Mouse (Mus musculus): Measurements from ENCODE around the gene Tsnaxip1.

The Tsnaxip1 gene

DNA sequence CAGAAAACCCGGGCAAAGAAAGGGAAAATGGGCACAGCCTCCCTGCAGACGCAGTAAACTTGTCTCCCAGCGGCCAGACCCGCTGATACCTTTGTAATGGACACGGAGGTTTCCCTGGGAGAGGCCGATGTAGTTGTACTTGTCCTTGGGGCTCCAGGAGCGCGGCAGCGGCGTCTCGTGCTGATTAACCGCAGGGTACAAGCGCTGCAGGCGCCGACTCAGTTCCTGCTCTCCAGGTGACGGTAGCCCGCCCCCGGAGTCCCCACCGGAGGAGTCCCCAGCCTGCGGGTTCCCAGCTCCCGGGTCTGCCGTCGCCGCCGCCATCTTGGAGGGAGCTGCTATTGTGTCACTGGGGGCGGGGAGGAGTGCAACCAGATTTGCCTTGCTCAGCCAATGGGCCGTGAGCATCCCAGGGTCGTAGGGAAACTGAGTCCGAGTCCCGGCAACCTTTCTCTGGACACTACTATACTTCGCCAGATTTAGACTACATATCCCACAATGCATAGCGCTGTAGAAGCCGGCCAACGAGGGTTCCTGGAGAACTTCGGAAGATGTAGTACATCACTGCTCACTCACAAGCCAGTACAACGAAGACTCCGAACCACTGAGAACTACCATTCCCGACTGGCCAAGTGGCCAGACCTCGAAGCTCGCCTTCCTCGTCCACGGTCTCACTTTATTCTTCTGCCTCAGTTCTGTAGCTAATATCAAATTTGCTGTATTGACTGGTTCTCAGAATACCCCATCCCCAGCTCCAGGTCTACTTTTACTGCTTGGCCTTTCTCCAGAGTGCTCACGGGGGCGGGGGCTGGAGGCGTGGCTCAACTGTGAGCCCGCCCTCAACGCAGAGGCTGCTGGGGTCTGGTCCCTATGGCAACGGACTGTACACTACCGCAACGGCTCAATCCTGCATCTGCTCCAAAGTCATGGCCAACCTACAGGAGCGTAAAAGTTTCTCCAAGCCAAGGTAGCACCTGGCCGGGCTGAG is at the start of gene Tsnaxip1, which contains the start of gene Ranbp10:
Tsnaxip1 (plus strand) TSS at position 871 of the 988 bp plus-strand sequence.
Ranbp10 (minus strand) TSS at position 490 of the 988 bp plus-strand sequence.
- peak; percentile 96 to 99 for DNase-seq (ENCODE audit: low spot score in 2 of 2)

DNA sequence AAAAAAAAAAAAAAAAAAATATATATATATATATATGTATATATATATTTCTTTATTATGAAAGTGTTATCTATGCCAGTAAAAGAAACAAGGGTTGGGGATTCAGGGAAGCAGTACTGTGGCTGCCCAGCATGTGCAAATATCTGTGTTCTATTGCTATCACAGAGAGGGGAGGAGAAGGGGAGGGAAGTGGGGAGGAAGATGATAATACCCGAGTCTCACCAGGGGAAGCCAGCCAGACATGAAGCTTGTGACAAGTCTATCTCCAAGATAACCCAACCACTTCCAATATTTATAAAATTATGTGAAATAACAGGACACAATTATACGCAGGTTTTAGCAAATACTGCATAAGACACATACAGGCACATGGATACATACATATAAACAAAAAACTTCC is 49.7 kb upstream of the Tsnaxip1 start:
- DNase-seq (ENCODE audit: low spot score in 2 of 2) = no peak

DNA sequence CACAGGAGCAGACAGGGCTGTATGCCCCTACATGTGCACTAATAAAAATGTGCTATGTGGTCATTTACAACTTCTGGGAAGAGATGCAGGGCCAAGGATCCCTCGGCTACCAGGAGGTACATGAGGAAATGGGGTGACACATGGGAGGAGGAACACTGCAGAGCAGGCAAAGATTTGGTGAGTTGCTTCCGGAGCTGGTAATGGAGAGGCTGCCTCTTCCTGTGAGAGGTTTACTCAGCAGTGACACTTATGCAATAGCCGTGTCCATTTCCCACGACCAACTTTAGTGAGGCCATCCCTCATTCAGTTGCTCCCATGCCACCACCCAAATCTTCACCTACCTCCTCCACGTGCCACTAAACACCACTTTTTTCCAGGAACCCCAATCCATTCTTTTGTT is 47.2 kb upstream of the Tsnaxip1 start:
- no peak for DNase-seq (ENCODE audit: low spot score in 2 of 2)

DNA sequence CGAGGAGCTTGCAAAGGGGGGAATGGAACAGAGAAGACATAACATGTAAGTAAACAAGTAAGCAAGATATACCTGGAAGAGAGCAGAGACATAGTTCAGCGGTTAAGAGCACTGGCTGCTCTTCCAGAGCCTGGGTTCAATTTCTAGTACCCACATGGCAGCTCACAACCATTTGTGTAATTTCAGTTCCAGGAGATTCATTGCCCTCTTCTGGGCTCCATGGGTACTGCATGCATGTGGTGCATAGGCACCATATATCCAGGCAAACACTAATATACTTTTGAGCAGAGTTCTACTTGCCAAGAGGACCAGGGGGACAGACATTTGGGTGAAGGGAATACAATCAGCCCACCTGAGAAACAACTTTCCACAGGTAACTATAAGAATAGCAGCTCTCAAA is 39.3 kb upstream of the Tsnaxip1 start:
- DNase-seq (ENCODE audit: low spot score in 2 of 2) = no peak

DNA sequence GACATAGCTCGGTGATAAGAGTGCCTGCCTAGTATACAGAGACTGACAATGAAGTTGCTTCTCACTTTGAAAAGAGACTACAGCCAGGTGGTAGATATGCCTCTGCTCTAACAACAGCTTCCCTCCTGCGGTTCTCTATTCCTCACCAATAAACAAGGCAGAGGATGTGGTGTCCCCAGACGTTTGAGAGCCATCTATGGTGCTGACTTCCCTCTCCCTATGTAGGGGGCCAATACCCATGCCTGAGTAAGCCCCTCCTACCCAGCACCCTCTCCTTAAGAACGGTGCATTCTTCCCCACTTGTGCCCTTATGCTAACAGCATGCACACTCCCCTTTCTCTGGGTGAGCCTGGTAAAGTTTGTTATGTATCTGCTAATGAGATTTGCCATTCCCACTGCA is 38.6 kb upstream of the Tsnaxip1 start:
- no peak for DNase-seq (ENCODE audit: low spot score in 2 of 2)

DNA sequence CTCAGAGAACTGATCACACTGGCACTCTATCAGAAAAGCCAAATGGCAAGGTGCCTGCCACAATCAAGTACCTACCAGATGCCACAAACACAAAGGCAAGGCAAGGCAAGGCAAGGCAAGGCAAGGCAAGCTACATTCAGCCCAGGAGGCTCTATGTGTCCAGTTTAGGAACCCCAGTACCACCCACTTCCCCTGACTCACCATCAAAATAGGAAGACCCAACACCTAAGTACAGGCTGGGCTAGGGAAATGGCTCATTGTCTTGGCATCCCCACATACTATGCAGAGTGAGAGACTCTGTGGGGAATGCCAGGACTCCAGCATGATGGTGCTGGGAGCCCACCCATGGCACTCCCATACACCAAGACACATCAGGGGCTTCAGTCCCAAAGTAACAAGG is 37.9 kb upstream of the Tsnaxip1 start:
- DNase-seq (ENCODE audit: low spot score in 2 of 2) = no peak

DNA sequence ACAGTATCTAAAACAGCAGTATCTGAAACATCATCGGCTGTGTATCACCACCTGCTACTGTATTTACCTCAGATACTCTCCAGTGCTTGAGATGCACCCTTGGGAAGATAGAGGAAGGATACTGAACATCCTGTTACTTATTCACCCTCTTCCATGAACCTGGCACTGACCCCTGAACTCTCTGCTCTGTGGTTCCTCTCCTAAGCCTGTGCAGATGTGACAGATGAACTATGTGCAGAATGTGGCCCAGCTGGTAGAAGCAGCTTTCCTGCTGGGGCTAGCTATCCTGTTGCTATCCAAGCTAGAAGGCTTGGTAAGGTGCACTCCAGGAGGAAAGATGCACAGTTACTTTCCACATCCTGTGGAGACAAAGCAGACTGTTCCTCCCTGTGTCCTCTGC is 34.2 kb upstream of the Tsnaxip1 start:
- DNase-seq (ENCODE audit: low spot score in 2 of 2) = no peak

DNA sequence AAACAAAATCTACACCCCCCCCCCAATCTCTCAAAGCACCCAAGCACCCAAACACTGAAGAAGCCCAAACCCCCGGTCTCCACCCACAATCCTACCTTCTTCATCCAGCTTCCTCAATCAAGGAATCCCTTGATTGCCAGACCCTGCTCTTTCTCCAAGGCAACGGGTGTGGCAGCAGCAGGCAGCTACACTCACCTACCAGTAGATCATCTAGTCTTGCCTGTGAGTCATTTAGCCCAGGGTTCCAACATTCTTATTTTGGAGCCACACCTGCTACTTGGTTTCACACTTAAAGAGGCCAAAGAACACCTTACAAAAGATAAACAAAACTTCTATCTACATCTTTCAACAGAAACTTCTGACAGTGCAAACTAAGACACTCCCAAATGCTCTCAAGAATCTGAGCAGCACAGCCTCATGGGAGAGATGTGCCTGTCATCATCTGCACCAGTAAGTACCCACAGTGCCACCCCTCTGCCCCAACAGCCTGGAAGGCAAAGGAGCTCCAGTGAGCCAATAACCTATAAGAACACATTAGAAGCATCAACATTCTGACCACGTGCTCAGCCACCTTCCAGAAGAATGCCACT is 33.4 kb upstream of the Tsnaxip1 start:
- DNase-seq (ENCODE audit: low spot score in 2 of 2) = no peak

DNA sequence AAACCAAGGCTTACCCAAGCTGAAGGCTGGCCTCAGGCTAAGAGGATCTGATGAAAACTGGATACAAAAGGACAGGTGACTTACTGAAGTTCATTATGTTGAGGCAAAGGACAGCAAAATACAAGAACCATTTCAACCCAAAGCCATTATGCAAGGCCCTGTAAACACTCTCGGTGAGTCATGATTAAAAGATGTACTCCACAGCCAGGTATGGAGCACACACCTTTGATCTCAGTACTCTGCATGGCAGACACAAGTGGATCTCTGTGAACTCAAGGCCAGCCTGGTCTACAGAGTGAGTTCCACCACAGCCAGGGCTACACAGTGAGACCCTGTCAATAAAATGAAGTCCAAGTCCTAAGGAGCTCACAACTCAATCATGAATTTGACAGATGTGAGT is 31.7 kb upstream of the Tsnaxip1 start:
- no peak for DNase-seq (ENCODE audit: low spot score in 2 of 2)

DNA sequence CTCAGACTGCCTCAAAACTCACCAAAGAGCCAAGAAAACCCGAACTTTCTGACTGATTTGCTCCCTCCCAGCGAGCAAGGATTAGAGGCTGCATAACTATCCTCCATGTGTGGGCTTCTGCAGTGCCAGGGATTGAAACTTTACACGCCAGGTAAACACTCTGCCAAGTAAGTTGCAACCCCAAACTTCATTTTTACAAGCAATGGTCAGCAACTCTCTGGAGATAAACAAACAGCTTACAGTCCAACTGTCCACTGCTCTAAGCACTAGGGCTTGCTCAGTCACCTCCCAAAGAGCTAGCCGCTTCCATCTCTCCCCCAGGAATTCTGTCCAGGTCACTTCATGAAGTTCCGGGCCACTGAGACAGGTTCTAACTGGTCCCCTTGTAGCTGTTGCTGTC is 29.1 kb upstream of the Tsnaxip1 start:
- DNase-seq (ENCODE audit: low spot score in 2 of 2) = no peak

DNA sequence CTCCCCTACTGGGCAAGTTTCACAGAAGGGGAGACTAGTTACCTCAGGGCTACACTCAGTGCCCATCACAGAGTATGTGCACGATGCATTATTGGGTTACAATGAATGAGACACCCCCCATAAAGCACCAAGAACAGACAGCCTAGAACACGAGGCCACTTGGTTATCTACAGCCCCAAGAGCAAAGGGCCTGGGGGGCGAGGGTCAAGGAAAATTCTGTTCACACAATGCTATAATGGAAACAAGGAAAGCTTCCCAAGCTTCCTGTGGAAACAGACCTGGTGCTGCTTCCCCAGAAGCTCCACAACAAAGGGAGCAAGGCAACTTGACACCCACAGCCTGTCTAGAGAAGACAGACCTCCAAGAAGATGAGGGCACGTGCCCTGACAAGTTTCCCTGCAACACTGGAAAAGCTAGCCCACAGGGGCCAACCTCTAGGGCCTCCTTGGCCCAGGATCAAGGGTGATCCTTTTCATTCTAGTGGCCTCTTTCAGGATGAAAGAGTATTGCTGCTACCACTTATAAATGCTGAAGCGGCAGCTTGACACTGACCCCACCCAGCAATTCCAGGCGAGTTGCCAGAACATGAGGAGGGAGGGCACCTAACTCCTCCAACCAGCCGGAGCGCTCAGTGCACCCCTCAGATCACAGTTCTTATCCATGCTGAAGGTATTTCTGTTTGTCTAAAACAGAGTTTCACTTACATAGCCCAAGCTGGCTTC is 28.3 kb upstream of the Tsnaxip1 start:
- peak; percentile 36 for DNase-seq (ENCODE audit: low spot score in 2 of 2)

DNA sequence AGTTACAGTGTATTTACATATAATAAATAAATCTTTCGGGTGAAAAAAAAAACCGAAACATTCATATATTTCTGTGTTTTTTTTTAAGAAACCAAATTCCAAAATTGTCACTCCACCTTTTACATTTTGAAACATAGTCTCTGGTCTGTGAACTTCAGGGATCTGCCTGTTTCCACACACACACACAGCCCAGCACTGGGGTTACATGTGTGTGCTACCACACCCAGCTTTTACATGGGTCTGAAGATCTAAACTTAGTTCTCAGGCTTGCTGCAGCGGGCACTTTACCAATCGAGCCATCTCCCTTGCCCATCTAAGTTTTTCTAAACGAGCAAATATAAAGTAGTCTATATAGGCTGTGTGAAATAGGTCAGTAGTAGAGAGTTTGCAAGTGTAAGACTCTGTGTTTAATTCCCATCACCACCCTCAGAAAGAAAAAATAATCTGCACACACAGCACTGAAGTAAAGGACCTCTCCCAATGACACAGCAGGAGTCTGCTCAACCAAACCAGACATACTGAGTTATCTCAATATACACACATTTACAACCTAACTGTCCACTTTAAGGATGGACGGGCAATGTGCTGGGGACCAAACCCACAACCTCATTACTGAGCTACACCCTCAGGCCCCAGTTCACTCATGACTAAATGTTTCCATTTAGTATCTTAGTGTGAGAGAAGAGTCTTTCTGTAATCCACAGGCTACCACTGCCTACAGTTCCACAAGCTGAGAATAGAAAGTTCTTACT is 26.2 kb upstream of the Tsnaxip1 start:
- DNase-seq (ENCODE audit: low spot score in 2 of 2) = no peak

DNA sequence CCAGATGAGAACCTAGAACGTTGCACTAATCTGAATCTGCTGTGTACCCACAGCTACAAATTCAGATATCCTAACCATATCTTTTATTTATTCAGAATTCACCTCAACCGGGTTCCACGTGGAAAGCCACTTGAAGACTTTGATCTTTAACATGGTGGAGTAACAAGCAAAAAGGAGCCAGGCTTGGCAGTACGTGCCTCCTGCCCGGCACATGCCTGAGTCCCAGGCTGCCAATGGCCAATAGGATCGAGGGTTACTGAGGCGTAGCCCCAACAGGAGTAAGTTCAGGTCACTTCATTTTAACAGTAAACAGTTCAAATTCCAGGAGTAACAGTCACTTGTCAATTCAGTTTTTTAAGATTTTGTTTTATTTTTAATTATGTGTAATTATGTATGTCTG is 22.7 kb upstream of the Tsnaxip1 start:
- DNase-seq (ENCODE audit: low spot score in 2 of 2) = no peak

DNA sequence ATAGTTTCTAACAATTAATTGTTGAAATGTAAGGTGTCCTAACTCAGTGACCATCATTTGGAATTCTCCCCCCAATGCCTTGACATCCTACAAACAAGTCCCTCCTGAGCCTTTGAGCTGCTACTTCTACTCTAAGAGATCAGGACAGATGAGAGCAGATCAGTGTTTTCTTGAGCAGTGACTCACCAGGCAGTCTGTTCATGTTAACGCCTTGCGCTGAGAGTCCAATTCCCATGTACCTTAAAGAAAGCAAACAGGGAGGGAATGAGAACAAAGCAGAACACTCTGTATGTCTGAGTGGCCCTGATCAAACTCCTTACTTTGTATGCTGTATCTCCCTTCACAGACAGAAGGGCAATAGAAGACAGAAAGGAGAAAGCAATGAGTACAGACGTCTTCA is 22.2 kb upstream of the Tsnaxip1 start:
- DNase-seq (ENCODE audit: low spot score in 2 of 2) = no peak

DNA sequence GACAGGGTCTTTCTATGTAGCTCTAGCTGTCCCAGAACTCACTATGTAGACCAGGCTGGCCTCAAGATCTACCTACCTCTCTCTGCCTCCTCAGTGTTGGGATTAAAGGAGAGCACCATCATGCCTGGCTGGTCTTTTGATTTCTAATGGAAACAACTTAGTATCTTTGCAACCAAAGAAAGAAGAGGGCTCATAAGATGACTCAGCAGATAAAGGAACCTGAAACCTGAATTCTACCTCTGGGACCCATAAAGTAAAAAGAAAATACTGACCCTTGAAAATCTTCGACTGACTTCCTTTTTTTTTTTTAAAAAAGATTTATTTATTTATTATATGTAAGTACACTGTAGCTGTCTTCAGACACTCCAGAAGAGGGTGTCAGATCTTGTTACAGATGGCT is 21.6 kb upstream of the Tsnaxip1 start:
- DNase-seq (ENCODE audit: low spot score in 2 of 2) = no peak

DNA sequence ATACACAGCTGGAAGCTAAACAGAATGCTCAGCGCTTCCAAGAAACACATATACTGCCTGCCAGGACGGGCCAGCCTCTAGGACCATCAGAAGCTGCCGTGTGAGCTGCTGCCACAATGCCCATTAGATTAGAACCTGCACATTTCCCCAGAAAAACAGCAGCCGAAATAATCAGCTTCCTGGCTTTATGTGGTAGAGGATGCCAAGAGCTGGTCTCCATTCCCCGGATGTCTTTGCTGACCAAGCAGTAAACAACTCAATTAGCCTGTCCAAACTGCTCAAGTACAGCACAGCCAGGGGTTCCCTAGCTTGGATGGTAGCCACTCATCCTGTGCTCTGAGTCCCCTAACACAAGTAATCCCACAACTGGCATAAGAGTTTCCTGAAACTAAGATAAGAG is 19.8 kb upstream of the Tsnaxip1 start:
- no peak for DNase-seq (ENCODE audit: low spot score in 2 of 2)

DNA sequence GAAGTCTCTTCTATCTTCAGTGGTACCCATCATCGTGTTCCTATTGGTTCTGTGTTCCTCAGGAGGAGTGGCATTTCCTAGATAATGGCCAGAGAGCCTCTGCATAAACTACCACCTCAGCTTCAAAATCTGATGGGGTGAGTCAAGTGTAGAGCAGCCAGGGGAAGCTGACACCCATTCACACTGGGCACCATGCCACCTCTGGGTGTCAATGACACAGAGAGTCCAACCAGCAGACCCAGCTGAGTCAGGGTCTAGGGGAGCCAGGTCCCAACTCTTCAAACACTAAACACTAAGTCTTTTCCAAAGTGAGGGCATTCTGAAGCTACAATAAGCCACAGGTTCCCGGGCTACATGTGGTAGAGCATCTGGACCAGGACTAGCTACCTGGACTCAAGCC is 19.1 kb upstream of the Tsnaxip1 start:
- DNase-seq (ENCODE audit: low spot score in 2 of 2) = no peak

DNA sequence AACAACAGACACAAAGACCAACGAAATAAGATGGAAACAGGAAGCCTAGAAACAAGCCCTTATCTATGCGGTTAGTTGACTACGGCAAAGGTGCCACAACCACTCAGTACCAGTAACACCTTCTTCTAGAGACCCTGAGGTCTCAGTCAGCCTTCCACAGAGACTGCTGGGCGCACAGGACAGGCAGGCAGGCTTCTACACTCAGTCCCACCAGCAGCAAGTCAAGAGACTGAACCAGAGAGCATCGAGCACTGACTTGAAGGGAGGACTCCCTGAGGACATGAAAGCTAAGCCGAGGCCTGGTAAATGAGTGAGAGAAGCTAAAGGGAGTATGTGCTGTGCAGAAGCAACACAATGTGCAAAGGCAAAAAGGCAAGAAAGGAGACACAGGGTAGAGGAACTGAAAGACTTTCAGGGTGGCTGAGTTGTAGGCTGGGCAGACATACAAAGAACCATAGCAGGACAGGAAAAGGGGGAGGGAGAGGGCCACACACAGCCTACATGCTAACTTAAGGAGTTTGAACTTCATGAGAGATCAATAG is 17.2 kb upstream of the Tsnaxip1 start:
- DNase-seq (ENCODE audit: low spot score in 2 of 2) = no peak

DNA sequence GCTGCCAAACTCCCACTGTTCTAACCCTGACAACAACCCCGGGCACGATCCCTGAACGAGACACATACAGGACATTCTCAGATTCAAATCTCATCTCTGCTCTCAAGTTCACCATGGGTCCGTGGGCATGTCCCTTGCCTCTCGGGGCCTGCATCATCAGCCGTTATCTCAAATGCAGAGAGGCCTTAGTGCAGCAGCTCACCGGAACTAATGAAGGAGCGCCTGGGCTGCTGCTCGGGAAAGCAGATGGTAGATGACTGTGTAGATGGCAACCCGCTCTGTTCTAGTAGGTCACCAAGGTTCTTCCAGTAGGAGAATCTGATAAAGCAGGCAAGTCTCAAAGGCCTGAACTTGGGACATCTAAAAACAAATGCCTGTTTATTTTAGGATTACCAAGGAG is 16.5 kb upstream of the Tsnaxip1 start:
- no peak for DNase-seq (ENCODE audit: low spot score in 2 of 2)

DNA sequence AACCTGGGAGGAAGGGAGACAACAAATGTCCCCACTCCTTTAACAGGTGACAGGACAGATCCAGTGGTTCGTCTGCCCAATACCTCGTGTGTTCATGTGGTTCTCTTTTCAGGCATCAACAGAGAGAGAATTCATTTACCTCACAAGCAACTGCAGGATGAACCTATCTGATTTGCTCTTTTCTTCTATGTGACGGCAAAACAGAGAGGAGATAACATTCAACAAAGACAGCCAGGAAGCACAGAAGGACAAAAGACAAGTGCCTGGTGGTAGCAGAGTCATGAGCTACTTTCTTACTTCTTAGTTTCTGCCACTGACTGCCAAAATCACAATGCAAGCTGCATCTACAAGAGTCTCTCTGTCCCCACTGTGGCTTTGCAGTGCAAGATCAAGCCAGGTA is 16.0 kb upstream of the Tsnaxip1 start:
- DNase-seq (ENCODE audit: low spot score in 2 of 2) = no peak

DNA sequence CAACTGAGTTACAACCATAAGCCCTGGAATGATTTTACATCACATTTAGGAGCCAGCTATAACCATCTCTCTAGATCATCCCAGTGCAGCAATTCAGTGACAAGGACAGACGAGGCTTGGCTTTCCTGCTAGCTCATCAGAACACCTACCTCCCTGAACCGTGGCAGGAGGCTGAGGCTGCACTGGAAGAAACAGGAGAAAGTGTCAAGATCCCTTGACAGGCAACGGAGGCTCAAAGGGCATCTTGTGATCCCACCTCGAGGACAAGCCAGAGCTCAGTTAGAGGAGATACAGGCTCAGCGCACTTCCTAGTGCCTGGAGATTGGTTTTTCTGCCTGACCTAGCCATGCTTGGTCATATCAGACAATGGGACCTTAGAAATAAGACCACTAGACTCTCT is 15.0 kb upstream of the Tsnaxip1 start:
- DNase-seq (ENCODE audit: low spot score in 2 of 2) = no peak

DNA sequence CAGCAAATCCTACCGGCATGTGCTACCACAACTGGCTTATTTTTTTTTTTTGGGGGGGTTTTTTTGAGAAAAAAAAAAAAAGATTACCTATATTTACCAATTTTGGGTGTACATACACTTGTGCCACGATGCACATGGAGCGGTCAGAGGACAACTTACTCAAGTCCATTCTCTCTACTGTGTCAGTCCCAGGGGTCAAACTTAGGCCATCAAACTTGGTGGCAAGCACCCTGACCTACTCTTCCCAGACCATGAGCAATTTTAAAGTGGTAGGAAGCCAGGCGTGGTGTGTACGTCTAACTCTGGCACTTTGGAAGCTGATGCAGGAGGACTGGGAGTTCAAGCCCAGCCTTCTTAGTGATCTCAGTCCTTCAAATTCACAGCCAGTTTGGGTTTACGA is 14.3 kb upstream of the Tsnaxip1 start:
- no peak for DNase-seq (ENCODE audit: low spot score in 2 of 2)
